Mouse (Mus musculus) retina, embryonic 14.5 days (tissue): ENCODE data around the gene Gtpbp6.
"Not testable (repeated sequence)": the region's sequence is repeated elsewhere in the genome, so short reads cannot be mapped to it uniquely, and the experiment has no call there.

ENCODE experiments used
- DNase-seq: peaks from one replicate; pipeline ENCODE4 v3.0.0-alpha.2; 2015; ENCODE audit warnings: low spot score

Gene Gtpbp6

DNA sequence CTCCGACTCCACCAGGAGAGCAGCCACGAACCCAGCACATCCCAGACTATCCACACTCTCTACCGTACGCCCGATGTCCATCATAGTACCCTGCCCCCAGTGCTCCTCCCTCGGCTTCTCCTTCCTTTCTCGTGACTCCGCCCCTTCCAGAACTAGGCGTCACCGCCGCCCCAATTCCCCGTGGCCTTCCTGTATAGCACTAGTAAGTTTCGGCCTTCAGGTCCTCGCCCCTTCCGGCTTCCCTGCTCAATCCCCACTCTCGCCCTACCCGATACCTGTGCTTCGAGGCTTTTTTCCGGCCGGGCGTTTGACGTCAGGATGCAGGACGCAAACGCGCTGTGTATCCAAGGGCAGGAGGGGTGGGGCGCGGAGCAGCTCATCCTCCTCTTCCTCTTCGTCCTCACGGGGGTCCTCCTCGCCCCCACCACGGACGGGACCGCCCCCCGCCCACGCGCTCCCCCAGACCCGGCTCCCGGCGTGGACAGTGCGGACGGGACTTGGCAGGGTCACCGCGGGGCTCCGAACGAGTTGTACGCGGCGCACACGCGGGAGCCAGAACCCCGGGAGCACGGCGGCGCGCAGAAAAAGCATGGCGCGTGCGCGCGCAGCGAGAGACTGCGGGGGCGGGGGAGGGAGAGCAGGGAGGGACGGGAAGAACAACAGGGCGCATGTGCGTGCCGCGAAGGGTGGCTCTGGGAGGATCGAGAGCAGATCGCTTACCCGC lies at the start of gene Gtpbp6:
Gtpbp6 (minus strand) TSS at position 617 of the 724 bp plus-strand sequence.
- DNase-seq: peak; percentile 95

DNA sequence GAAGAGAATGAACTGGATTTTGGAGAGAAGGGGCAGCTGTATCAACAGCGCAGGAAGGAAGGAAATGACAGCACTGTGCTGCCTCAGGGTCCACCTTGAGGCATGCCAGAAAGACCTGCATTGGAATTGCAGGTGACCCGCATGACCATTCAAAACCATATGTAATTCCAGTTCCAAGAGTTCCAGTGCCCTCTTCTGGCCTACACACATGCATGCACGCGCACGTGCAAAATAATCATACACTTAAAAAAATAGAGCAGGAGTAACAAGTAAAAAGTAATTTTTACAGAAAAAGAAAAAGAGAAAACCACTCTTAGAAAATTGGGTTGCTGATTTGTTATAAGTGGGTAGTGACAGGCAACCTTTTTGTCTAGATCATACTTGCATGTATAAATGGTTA lies 35.0 kb upstream of the Gtpbp6 start:
- peak; percentile 11 for DNase-seq

DNA sequence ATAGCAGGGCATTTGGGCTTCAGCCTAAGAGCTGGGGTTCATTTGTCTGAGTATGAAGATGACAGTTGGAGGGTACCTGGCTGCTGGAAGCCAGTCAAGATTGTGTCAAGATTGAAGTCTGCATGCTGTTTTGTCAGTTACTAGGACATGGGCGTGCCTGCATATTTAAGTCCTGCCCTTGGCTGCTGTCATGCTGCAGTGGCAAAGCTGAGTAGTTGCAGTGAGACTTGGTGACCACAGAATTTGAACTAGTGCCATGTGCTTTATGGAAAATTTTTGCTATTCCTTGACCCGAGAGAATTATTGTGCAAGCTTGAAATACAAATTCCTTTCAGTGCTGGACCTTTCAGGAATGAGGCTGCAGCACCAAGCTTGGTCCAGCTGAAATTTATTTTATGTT lies 34.3 kb upstream of the Gtpbp6 start:
- no peak for DNase-seq

- DNase-seq: no peak
Measured at GRCm38 (mm10) chr5:110140424-110140823, 32.4 kb upstream of the Gtpbp6 start.

GRCm38 (mm10) chr5:110139325-110139724 lies 31.3 kb upstream of the Gtpbp6 start:
- DNase-seq: no peak

DNA sequence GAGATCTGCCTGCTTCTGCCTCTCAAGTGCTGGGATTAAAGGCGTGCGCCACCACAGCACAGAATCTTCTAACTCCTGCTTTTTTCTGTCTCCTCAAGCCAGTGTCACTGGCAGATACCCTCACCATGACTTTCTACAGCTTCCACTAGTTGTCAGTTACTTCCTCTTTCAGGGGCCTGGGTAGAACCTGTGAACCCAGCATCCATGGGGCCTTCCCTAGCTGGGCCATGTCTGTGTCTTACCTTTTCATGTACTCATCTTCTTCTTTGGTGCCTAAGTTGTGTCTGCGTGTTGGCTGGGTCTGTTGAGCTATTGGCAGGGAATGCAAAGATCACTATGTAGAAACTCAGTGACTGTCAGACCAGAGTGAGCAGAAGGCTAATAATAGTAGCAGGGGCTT lies 29.8 kb upstream of the Gtpbp6 start:
- no peak for DNase-seq

DNA sequence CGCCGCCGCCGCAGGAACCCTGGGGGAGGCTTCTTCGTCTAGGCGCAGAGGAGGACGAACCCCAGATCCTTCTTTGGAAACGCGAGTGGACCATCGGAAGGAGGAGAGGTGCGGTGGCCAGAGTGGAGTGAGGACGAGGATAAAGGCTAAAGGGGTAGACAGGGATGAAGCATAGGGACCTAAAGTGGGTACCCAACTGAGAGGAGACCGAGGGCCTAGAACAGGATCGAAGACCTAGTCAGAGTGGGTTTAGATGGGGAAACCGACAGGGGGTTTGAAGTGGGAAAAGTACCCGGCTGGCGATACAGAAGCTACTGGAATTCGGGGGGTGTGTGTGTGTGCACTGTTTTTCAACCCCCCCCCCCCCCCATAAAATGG lies 28.1 kb upstream of the Gtpbp6 start:
- DNase-seq: no peak

- peak; percentile 99 for DNase-seq
Measured at GRCm38 (mm10) chr5:110135293-110136086, 27.5 kb upstream of the Gtpbp6 start, which contains the start of gene Chfr. Gene Chfr (plus strand): TSS chr5:110135842.

- not testable (repeated sequence) for DNase-seq
Measured at GRCm38 (mm10) chr5:110122380-110122779, 14.4 kb upstream of the Gtpbp6 start.

DNA sequence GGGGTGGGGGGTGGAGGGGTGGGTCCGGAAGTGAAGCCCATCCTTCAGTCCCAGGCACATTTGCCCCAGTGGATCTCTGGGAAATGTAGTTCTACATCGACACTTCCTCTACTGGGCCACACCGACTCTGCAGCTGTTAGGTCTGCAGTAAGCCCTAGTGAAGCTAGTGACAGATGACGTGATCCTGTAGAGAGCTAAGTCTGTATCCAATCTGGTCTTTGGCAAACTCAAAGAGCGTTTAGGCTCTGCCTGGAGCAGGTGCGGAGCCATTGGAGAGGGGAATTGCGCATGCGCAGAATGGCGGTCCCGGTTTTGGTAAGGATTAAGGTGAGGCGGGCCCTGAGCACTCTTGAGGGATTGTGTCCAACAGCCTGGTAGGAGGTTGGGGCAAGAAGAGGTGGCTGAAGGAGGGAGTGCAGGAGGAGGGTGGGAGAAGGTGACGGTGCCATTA lies 2.0 kb upstream of the Gtpbp6 start, which contains the start of gene Zfp605:
Zfp605 (plus strand) TSS at position 102 of the 451 bp plus-strand sequence.
- DNase-seq: peak; percentile 94

- DNase-seq: no peak
Measured at GRCm38 (mm10) chr5:110108305-110108628, 270 bp upstream of the Gtpbp6 start.

DNA sequence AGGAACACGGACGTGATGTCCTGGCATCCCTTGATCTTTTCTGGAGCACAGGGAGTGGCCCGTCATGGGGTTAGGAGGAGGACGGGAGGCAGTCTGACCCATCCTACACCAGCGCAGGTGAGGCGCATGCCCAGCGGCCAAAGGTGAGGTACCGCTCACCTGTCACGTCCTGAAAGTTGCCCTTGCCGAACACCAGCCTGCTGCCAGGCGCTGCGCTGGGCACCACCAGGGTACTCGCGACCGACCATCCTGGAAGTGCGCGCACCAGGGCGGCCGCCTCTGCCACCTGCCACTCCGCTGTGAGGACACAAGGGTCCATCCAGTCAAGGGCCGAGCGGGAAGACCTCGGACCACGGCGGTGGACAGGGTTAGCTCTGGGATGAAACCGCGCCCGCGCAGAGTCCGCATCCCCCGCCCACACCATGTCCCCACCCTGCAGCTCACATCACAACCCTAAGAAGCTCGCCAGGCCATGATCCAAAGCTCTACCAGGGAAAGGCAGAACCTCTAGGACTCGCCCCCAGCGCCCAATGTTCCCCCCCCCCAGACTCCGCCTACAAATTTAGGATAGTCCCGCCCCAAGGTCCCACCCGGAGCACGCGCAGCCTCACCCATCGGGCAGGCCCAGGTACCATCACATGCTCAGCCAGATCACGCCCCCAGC lies 964 bp downstream of the Gtpbp6 start:
- no peak for DNase-seq

DNA sequence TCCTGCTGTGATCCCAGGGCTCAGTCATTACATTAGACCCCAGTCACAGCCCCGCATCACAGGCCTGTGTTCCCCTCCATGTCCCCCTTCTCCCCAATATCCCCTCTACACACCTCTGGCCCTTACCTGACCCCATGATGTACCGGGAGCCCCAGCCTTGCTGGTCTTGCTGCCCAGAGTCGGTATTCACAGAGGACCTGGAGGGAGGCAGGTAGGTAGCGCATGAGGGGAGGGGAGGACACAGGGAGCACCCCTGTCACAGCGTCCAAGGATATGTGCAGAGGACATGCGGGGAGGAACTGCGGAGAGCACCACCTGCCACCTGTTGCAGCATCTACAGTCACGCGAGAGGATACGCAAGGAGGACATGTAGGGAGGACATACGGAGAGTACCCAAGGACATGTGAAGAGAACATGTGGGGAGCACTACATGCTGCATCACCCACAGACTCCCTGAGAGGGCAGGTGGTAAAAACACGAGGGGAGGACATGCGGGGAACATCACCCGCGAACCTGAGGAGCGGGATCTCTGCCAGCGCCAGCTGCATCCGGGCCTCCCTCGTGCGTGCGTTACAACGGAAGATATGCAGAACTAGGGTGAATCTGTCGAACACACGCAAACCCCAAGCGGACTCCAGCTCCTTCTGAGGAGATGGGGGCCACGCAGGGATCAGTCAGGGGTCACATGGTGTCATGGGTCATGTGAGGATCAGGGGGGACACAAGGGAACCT lies 1.7 kb downstream of the Gtpbp6 start:
- no peak for DNase-seq

DNA sequence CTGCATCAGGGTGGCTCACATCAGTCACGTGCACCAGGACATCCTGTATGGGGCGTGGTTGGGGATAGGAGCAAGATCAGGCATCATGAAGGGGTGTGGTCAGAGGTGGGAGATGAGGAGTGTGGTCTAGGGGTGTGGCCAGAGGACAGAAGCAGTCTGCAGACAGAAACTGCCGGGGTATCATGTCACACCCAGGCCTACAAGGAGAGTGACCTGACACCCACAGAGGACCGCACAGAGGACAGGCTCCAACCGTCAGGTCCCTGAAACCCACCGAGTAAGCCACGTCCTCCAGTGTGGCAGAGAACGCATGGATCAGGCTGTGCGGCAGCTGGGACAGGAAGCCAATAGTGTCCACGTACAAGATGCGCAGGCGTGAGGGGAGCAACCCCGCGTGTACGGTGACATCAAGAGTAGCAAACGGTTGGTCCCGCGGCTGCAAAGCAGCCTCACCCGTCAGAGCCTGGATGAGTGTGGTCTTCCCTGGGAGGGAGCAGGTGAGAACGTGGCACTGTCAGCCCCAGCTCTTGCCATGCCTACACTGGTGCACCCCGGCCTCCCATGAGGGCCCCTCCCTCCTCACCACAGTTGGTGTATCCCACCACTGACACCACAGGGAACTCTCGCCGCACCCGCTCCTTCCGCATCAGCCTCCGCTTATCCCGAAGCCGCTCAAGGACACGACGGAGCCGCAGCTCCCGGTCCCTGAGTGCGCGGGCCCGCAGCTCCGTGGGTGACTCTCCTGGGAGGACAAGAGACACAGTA lies 3.2 kb downstream of the Gtpbp6 start:
- DNase-seq: no peak

GRCm38 (mm10) chr5:110103901-110104615 lies 3.9 kb downstream of the Gtpbp6 start:
- no peak for DNase-seq

- DNase-seq: no peak
Measured at GRCm38 (mm10) chr5:110102853-110103625, 5.0 kb downstream of the Gtpbp6 start.

DNA sequence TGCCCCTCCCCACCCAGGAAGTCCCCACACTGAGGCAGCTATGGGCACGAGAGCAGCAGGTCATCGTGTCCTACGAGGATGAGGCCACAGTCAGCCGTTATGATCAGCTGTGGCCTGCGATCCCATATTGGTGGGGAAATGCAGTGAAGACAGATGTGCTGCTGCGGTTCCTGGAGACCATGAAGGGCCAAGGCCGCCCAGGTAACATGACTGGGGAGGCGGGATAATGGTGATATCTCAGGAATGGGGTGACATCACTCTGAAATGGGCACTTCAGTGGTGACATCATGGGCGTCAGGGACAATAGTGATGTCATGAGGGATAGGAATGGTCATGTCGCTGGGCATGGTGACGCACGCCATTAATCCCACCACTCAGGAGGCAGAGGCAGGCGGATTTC lies 5.6 kb downstream of the Gtpbp6 start:
- DNase-seq: no peak

GRCm38 (mm10) chr5:110101716-110102347 lies 6.2 kb downstream of the Gtpbp6 start:
- peak; percentile 35 for DNase-seq

GRCm38 (mm10) chr5:110100921-110101631 lies 6.9 kb downstream of the Gtpbp6 start:
- peak; percentile 59 for DNase-seq
